Mouse (Mus musculus) heart, postnatal 0 days (tissue): Measurements from ENCODE around the gene Srprb.

Experiments used
- CTCF ChIP-seq: IDR thresholded peaks from 2 replicates; pipeline ENCODE4 v1.5.1; 2016; ENCODE audit warnings: antibody characterized with exemption, control low read depth, low read depth
- EP300 ChIP-seq: IDR thresholded peaks from 2 replicates; pipeline ENCODE4 v1.6.1; 2016; ENCODE audit warnings: antibody characterized with exemption, low read depth

- no peak for TF ChIP-seq CTCF
- TF ChIP-seq EP300 = no peak
Observed at GRCm38 (mm10) chr9:103140384-103140783, 61.6 kb downstream of the Srprb start.
